Mouse (Mus musculus): ENCODE data around the gene Mlh3. TPM values are rescaled to one million over a fixed set of nuclear protein-coding genes. Genes with fewer than 3 reads are reported as not detected.

Gene Mlh3
- total and polyA plus RNA-seq, 3 experiments, result 1.9 to 33.6 (median 20.8) TPM

- Histone ChIP-seq H3K36me3 (replicated peaks) (peaks cover 47% of the 10 kb centered on the region), H3K4me1 (ENCODE audit: insufficient read depth, low read depth, low read length) (peaks cover 43% of the 10 kb centered on the region), H3K4me3 (ENCODE audit: low read depth, low read length) (peak overlapping the region; percentile 81), H3K9me3 (replicated peaks) (no peaks in the 10 kb centered on the region), H3K27me3 (ENCODE audit: insufficient read depth, low read length) (no peaks in the 10 kb centered on the region)
- TF ChIP-seq GATA1 (IDR thresholded peaks at IDR 0.05; ENCODE audit: borderline replicate concordance, low read length) (no peak), CTCF (IDR thresholded peaks at IDR 0.05; ENCODE audit: low read depth, low read length) (no peak), TAL1 (conservative IDR thresholded peaks at IDR 0.05; ENCODE audit: low read depth, low read length) (no peak), GATA2 (IDR thresholded peaks at IDR 0.05; ENCODE audit: borderline replicate concordance, low read depth, low read length) (no peak), POLR2AphosphoS5 (IDR thresholded peaks at IDR 0.05; ENCODE audit: insufficient replicate concordance, low read depth, low read length) (no peak)
- DNase-seq (ENCODE audit: low spot score) (peak; percentile 29), ATAC-seq (ENCODE audit: extremely low read depth, insufficient number of reproducible peaks, low FRiP score, poor library complexity, severe bottlenecking) (no peak)
Measured at GRCm38 (mm10) chr12:85279396-85280080, 9.1 kb upstream of the Mlh3 start.

- no peaks in the 10 kb centered on the region for H3K9me3 ChIP-seq (replicated peaks)
- DNase-seq (ENCODE audit: low spot score), result peak; percentile 41
- peak overlapping the region; percentile 42; the same call in 1 of the 2 replicates for H3K4me3 ChIP-seq (ENCODE audit: low read depth, low read length)
- TF ChIP-seq TAL1 (conservative IDR thresholded peaks at IDR 0.05; ENCODE audit: low read depth, low read length), result peak; percentile 46
- TF ChIP-seq CTCF (IDR thresholded peaks at IDR 0.05; ENCODE audit: low read depth, low read length), result peak; percentile 39
- no peak for TF ChIP-seq POLR2AphosphoS5 (IDR thresholded peaks at IDR 0.05; ENCODE audit: insufficient replicate concordance, low read depth, low read length)
- ATAC-seq (ENCODE audit: extremely low read depth, insufficient number of reproducible peaks, low FRiP score, poor library complexity, severe bottlenecking), result peak; percentile 18; the same call in 1 of the 2 replicates
- H3K27me3 ChIP-seq (ENCODE audit: insufficient read depth, low read length), result no peaks in the 10 kb centered on the region
- peaks cover 52% of the 10 kb centered on the region for H3K36me3 ChIP-seq (replicated peaks)
- peaks cover 38% of the 10 kb centered on the region for H3K4me1 ChIP-seq (ENCODE audit: insufficient read depth, low read depth, low read length)
Measured at GRCm38 (mm10) chr12:85278919-85279318, 8.5 kb upstream of the Mlh3 start.

GRCm38 (mm10) chr12:85276273-85276672 lies 5.9 kb upstream of the Mlh3 start:
- DNase-seq (ENCODE audit: low spot score) (no peak), ATAC-seq (ENCODE audit: extremely low read depth, insufficient number of reproducible peaks, low FRiP score, poor library complexity, severe bottlenecking) (no peak)
- H3K9me3 ChIP-seq (replicated peaks), result no peaks in the 10 kb centered on the region
- H3K27me3 ChIP-seq (ENCODE audit: insufficient read depth, low read length), result no peaks in the 10 kb centered on the region
- TF ChIP-seq CTCF (IDR thresholded peaks at IDR 0.05; ENCODE audit: low read depth, low read length) (no peak), GATA1 (IDR thresholded peaks at IDR 0.05; ENCODE audit: borderline replicate concordance, low read length) (no peak), TAL1 (conservative IDR thresholded peaks at IDR 0.05; ENCODE audit: low read depth, low read length) (no peak), POLR2AphosphoS5 (IDR thresholded peaks at IDR 0.05; ENCODE audit: insufficient replicate concordance, low read depth, low read length) (no peak), GATA2 (IDR thresholded peaks at IDR 0.05; ENCODE audit: borderline replicate concordance, low read depth, low read length) (no peak)
- H3K4me3 ChIP-seq (ENCODE audit: low read depth, low read length), result no peak overlapping the region
- H3K36me3 ChIP-seq (replicated peaks), result peaks cover 70% of the 10 kb centered on the region
- peaks cover 40% of the 10 kb centered on the region for H3K4me1 ChIP-seq (ENCODE audit: insufficient read depth, low read depth, low read length)

- DNase-seq (ENCODE audit: low spot score) (no peak), ATAC-seq (ENCODE audit: extremely low read depth, insufficient number of reproducible peaks, low FRiP score, poor library complexity, severe bottlenecking) (no peak)
- Histone ChIP-seq H3K36me3 (replicated peaks) (peaks cover 73% of the 10 kb centered on the region), H3K4me3 (ENCODE audit: low read depth, low read length) (no peak overlapping the region), H3K9me3 (replicated peaks) (no peaks in the 10 kb centered on the region), H3K27me3 (ENCODE audit: insufficient read depth, low read length) (no peaks in the 10 kb centered on the region), H3K4me1 (ENCODE audit: insufficient read depth, low read depth, low read length) (peaks cover 19% of the 10 kb centered on the region)
- TF ChIP-seq GATA2 (IDR thresholded peaks at IDR 0.05; ENCODE audit: borderline replicate concordance, low read depth, low read length), result no peak
- TF ChIP-seq CTCF (IDR thresholded peaks at IDR 0.05; ENCODE audit: low read depth, low read length), result no peak
- no peak for TF ChIP-seq TAL1 (conservative IDR thresholded peaks at IDR 0.05; ENCODE audit: low read depth, low read length)
- TF ChIP-seq GATA1 (IDR thresholded peaks at IDR 0.05; ENCODE audit: borderline replicate concordance, low read length), result no peak
- no peak for TF ChIP-seq POLR2AphosphoS5 (IDR thresholded peaks at IDR 0.05; ENCODE audit: insufficient replicate concordance, low read depth, low read length)
Measured at GRCm38 (mm10) chr12:85273508-85273907, 3.1 kb upstream of the Mlh3 start.

- no peak for TF ChIP-seq CTCF (IDR thresholded peaks at IDR 0.05; ENCODE audit: low read depth, low read length)
- TF ChIP-seq GATA2 (IDR thresholded peaks at IDR 0.05; ENCODE audit: borderline replicate concordance, low read depth, low read length), result no peak
- no peak for TF ChIP-seq TAL1 (conservative IDR thresholded peaks at IDR 0.05; ENCODE audit: low read depth, low read length)
- TF ChIP-seq POLR2AphosphoS5 (IDR thresholded peaks at IDR 0.05; ENCODE audit: insufficient replicate concordance, low read depth, low read length), result no peak
- TF ChIP-seq GATA1 (IDR thresholded peaks at IDR 0.05; ENCODE audit: borderline replicate concordance, low read length), result no peak
- Histone ChIP-seq H3K4me3 (ENCODE audit: low read depth, low read length) (no peak overlapping the region), H3K27me3 (ENCODE audit: insufficient read depth, low read length) (no peaks in the 10 kb centered on the region), H3K4me1 (ENCODE audit: insufficient read depth, low read depth, low read length) (peaks cover 10% of the 10 kb centered on the region), H3K36me3 (replicated peaks) (peaks cover 56% of the 10 kb centered on the region), H3K9me3 (replicated peaks) (no peaks in the 10 kb centered on the region)
- ATAC-seq (ENCODE audit: extremely low read depth, insufficient number of reproducible peaks, low FRiP score, poor library complexity, severe bottlenecking), result no peak
- DNase-seq (ENCODE audit: low spot score), result no peak
Measured at GRCm38 (mm10) chr12:85271843-85272206, 1.4 kb upstream of the Mlh3 start.

GRCm38 (mm10) chr12:85271132-85271842 lies 888 bp upstream of the Mlh3 start:
- Histone ChIP-seq H3K36me3 (replicated peaks) (peaks cover 51% of the 10 kb centered on the region), H3K4me3 (ENCODE audit: low read depth, low read length) (no peak overlapping the region), H3K4me1 (ENCODE audit: insufficient read depth, low read depth, low read length) (peaks cover 10% of the 10 kb centered on the region), H3K27me3 (ENCODE audit: insufficient read depth, low read length) (no peaks in the 10 kb centered on the region), H3K9me3 (replicated peaks) (no peaks in the 10 kb centered on the region)
- ATAC-seq (ENCODE audit: extremely low read depth, insufficient number of reproducible peaks, low FRiP score, poor library complexity, severe bottlenecking) (no peak), DNase-seq (ENCODE audit: low spot score) (no peak)
- TF ChIP-seq CTCF (IDR thresholded peaks at IDR 0.05; ENCODE audit: low read depth, low read length) (no peak), GATA2 (IDR thresholded peaks at IDR 0.05; ENCODE audit: borderline replicate concordance, low read depth, low read length) (no peak), GATA1 (IDR thresholded peaks at IDR 0.05; ENCODE audit: borderline replicate concordance, low read length) (no peak), POLR2AphosphoS5 (IDR thresholded peaks at IDR 0.05; ENCODE audit: insufficient replicate concordance, low read depth, low read length) (no peak)

Data from G1E (cell line).